Mouse (Mus musculus) forebrain, embryonic 12.5 days (tissue): ENCODE measurements around the gene Mtln. TPM values are rescaled to one million over a fixed set of nuclear protein-coding genes. Genes with fewer than 3 reads are reported as not detected.

Experiments used
- ATAC-seq: fragments of 200-750 bp; cut with Nextera tagmentation; 2 replicates; pipeline ENCODE4 v1.8.0; 2017; ENCODE audit warnings: moderate TSS enrichment; ENCODE audit not compliant: low FRiP score
- H3K27ac ChIP-seq: fragments of 300-500 bp; sonication (generic); 2 replicates; pipeline ENCODE4 v1.5.1; 2016; ENCODE audit warnings: mild to moderate bottlenecking
- H3K27me3 ChIP-seq: fragments of 300-500 bp; sonication (generic); 2 replicates; pipeline ENCODE4 v1.6.1; 2016; ENCODE audit warnings: mild to moderate bottlenecking
- H3K36me3 ChIP-seq: fragments of 300-500 bp; sonication (generic); replicated peaks from 2 replicates; pipeline ENCODE4 v1.6.1; 2016; ENCODE audit warnings: mild to moderate bottlenecking
- H3K4me1 ChIP-seq: fragments of 300-500 bp; sonication (generic); 2 replicates; pipeline ENCODE4 v1.6.1; 2016
- H3K4me2 ChIP-seq: fragments of 300-500 bp; sonication (generic); 2 replicates; pipeline ENCODE4 v1.6.1; 2016; ENCODE audit warnings: mild to moderate bottlenecking, moderate library complexity
- H3K4me3 ChIP-seq: fragments of 300-500 bp; sonication (generic); replicated peaks from 2 replicates; pipeline ENCODE4 v1.5.1; 2016; ENCODE audit warnings: mild to moderate bottlenecking
- H3K9ac ChIP-seq: fragments of 300-500 bp; sonication (generic); 2 replicates; pipeline ENCODE4 v1.6.1; 2016; ENCODE audit warnings: mild to moderate bottlenecking
- H3K9me3 ChIP-seq: fragments of 300-500 bp; sonication (generic); 2 replicates; pipeline ENCODE4 v1.6.1; 2016
- WGBS: fragments of 180-500 bp; shearing (Covaris S2); methylation state at CpG from one replicate; pipeline ENCODE4 v1.1.7; 2016; 5-methylcytosine and 5-hydroxymethylcytosine counted together
- polyA plus RNA-seq: library from polyadenylated mRNA; unstranded; fragments of >200 nt; fragmentation: Nextera tagmentation; extraction: Ambion mirVana; gene quantifications from 2 replicates; pipeline ENCODE4 v1.2.1, GENCODE M21; 2016

Mtln gene
- polyA plus RNA-seq, 1 experiment from 2014 or later, result 31.5 TPM

GRCm38 (mm10) chr2:127778451-127778850 is 13.8 kb downstream of the Mtln start:
- no peak for ATAC-seq
- Histone ChIP-seq H3K27ac (no peak overlapping the region), H3K4me2 (no peak overlapping the region), H3K9ac (no peak overlapping the region), H3K4me1 (peaks cover 11% of the 10 kb centered on the region), H3K9me3 (no peaks in the 10 kb centered on the region), H3K36me3 (peaks cover 17% of the 10 kb centered on the region), H3K27me3 (no peaks in the 10 kb centered on the region), H3K4me3 (no peak overlapping the region)
- WGBS, result 88% methylated on average over 5 of the region's 5 CpGs

GRCm38 (mm10) chr2:127775013-127775412 is 17.3 kb downstream of the Mtln start:
- Histone ChIP-seq H3K4me1 (peaks cover 11% of the 10 kb centered on the region), H3K9me3 (no peaks in the 10 kb centered on the region), H3K4me2 (no peak overlapping the region), H3K27ac (0 out of 2 replicates have a peak overlapping the region, but pooled peaks have one; percentile 15), H3K27me3 (no peaks in the 10 kb centered on the region), H3K4me3 (no peak overlapping the region), H3K36me3 (peaks cover 37% of the 10 kb centered on the region), H3K9ac (no peak overlapping the region)
- peak; percentile 51; the same call in 1 of the 2 replicates for ATAC-seq
- 60% methylated on average over 3 of the region's 3 CpGs for WGBS

- Histone ChIP-seq H3K27ac (peak overlapping the region; percentile 77), H3K27me3 (no peaks in the 10 kb centered on the region), H3K4me1 (peaks cover 11% of the 10 kb centered on the region), H3K9ac (no peak overlapping the region), H3K4me2 (no peak overlapping the region), H3K4me3 (no peak overlapping the region), H3K9me3 (no peaks in the 10 kb centered on the region), H3K36me3 (peaks cover 41% of the 10 kb centered on the region)
- ATAC-seq, result peak; percentile 78
- 0% methylated on average over 1 of the region's 1 CpGs for WGBS
Observed at GRCm38 (mm10) chr2:127774578-127774941, 17.7 kb downstream of the Mtln start.

- Histone ChIP-seq H3K9ac (peak overlapping the region; percentile 25; the same call in 1 of the 2 replicates), H3K4me2 (peak overlapping the region; percentile 25; the same call in 1 of the 2 replicates), H3K4me1 (peaks cover 11% of the 10 kb centered on the region), H3K4me3 (0 out of 2 replicates have a peak overlapping the region, but pooled peaks have one; percentile 8), H3K9me3 (no peaks in the 10 kb centered on the region), H3K27me3 (no peaks in the 10 kb centered on the region), H3K36me3 (peaks cover 45% of the 10 kb centered on the region), H3K27ac (peak overlapping the region; percentile 77)
- WGBS, result 20% methylated on average over 15 of the region's 15 CpGs
- peak; percentile 88 for ATAC-seq
Observed at GRCm38 (mm10) chr2:127773938-127774577, 18.2 kb downstream of the Mtln start.

- Histone ChIP-seq H3K4me1 (no peaks in the 10 kb centered on the region; the same call in 1 of the 2 replicates), H3K36me3 (peaks cover 45% of the 10 kb centered on the region), H3K27ac (no peak overlapping the region), H3K9me3 (no peaks in the 10 kb centered on the region), H3K9ac (no peak overlapping the region), H3K4me3 (no peak overlapping the region), H3K4me2 (no peak overlapping the region), H3K27me3 (no peaks in the 10 kb centered on the region)
- WGBS, result 95% methylated on average over 5 of the region's 5 CpGs
- no peak for ATAC-seq
Observed at GRCm38 (mm10) chr2:127761587-127761986, 30.7 kb downstream of the Mtln start.

GRCm38 (mm10) chr2:127760429-127761000 is 31.8 kb downstream of the Mtln start:
- H3K9me3 ChIP-seq, result no peaks in the 10 kb centered on the region
- H3K4me1 ChIP-seq, result no peaks in the 10 kb centered on the region; the same call in 1 of the 2 replicates
- H3K9ac ChIP-seq, result no peak overlapping the region
- no peak overlapping the region for H3K27ac ChIP-seq
- H3K27me3 ChIP-seq, result no peaks in the 10 kb centered on the region
- no peak overlapping the region for H3K4me3 ChIP-seq
- no peak for ATAC-seq
- 81% methylated on average over 10 of the region's 10 CpGs for WGBS
- H3K4me2 ChIP-seq, result no peak overlapping the region
- H3K36me3 ChIP-seq, result peaks cover 52% of the 10 kb centered on the region

- Histone ChIP-seq H3K36me3 (peaks cover 52% of the 10 kb centered on the region), H3K4me2 (no peak overlapping the region), H3K27me3 (no peaks in the 10 kb centered on the region), H3K4me1 (no peaks in the 10 kb centered on the region; the same call in 1 of the 2 replicates), H3K9me3 (no peaks in the 10 kb centered on the region), H3K4me3 (no peak overlapping the region), H3K9ac (no peak overlapping the region), H3K27ac (no peak overlapping the region)
- ATAC-seq, result no peak
- 89% methylated on average over 6 of the region's 6 CpGs for WGBS
Observed at GRCm38 (mm10) chr2:127760014-127760413, 32.3 kb downstream of the Mtln start.

- Histone ChIP-seq H3K4me3 (no peak overlapping the region), H3K4me2 (no peak overlapping the region), H3K27me3 (no peaks in the 10 kb centered on the region), H3K9ac (no peak overlapping the region), H3K9me3 (no peaks in the 10 kb centered on the region), H3K36me3 (peaks cover 58% of the 10 kb centered on the region), H3K4me1 (no peaks in the 10 kb centered on the region; the same call in 1 of the 2 replicates), H3K27ac (no peak overlapping the region)
- WGBS, result 95% methylated on average over 5 of the region's 5 CpGs
- no peak for ATAC-seq
Observed at GRCm38 (mm10) chr2:127759157-127759880, 33.0 kb downstream of the Mtln start.

GRCm38 (mm10) chr2:127757171-127757570 is 35.1 kb downstream of the Mtln start:
- H3K27me3 ChIP-seq, result no peaks in the 10 kb centered on the region
- H3K9ac ChIP-seq, result no peak overlapping the region
- 55% methylated on average over 8 of the region's 8 CpGs for WGBS
- ATAC-seq, result peak; percentile 77
- H3K4me3 ChIP-seq, result no peak overlapping the region
- no peaks in the 10 kb centered on the region for H3K9me3 ChIP-seq
- peaks cover 57% of the 10 kb centered on the region for H3K36me3 ChIP-seq
- peak overlapping the region; percentile 59 for H3K27ac ChIP-seq
- no peak overlapping the region for H3K4me2 ChIP-seq
- H3K4me1 ChIP-seq, result no peaks in the 10 kb centered on the region; the same call in 1 of the 2 replicates

- WGBS, result 95% methylated on average over 4 of the region's 4 CpGs
- Histone ChIP-seq H3K9me3 (no peaks in the 10 kb centered on the region), H3K4me3 (no peak overlapping the region), H3K36me3 (peaks cover 32% of the 10 kb centered on the region), H3K4me2 (no peak overlapping the region), H3K27me3 (no peaks in the 10 kb centered on the region), H3K27ac (no peak overlapping the region), H3K9ac (no peak overlapping the region), H3K4me1 (no peaks in the 10 kb centered on the region; the same call in 1 of the 2 replicates)
- ATAC-seq, result no peak
Observed at GRCm38 (mm10) chr2:127754113-127754512, 38.2 kb downstream of the Mtln start.

- 83% methylated on average over 11 of the region's 11 CpGs for WGBS
- Histone ChIP-seq H3K9me3 (no peaks in the 10 kb centered on the region), H3K9ac (no peak overlapping the region), H3K4me2 (no peak overlapping the region), H3K27me3 (no peaks in the 10 kb centered on the region), H3K4me3 (no peak overlapping the region), H3K4me1 (no peaks in the 10 kb centered on the region), H3K27ac (no peak overlapping the region), H3K36me3 (peaks cover 30% of the 10 kb centered on the region)
- ATAC-seq, result no peak
Observed at GRCm38 (mm10) chr2:127751849-127752610, 40.3 kb downstream of the Mtln start.

- 68% methylated on average over 1 of the region's 1 CpGs for WGBS
- Histone ChIP-seq H3K9ac (no peak overlapping the region), H3K4me1 (no peaks in the 10 kb centered on the region), H3K27me3 (no peaks in the 10 kb centered on the region), H3K9me3 (no peaks in the 10 kb centered on the region), H3K36me3 (peaks cover 15% of the 10 kb centered on the region), H3K27ac (no peak overlapping the region), H3K4me2 (no peak overlapping the region), H3K4me3 (no peak overlapping the region)
- ATAC-seq, result no peak
Observed at GRCm38 (mm10) chr2:127749376-127749775, 42.9 kb downstream of the Mtln start.
